Mouse (Mus musculus) stomach, postnatal 0 days (tissue): ENCODE results near the gene Nnat. TPM values are rescaled to one million over a fixed set of nuclear protein-coding genes. Genes with fewer than 3 reads are reported as not detected.
A peak's percentile ranks its signal among the peaks of the same experiment; 100 is the strongest.

Experiments
- ATAC-seq: fragments of 200-750 bp; cut with Nextera tagmentation; 2 replicates; pipeline ENCODE4 v1.8.0; 2017; ENCODE audit not compliant: low FRiP score, low TSS enrichment
- DNase-seq: peaks from one replicate; pipeline ENCODE4 v3.0.0-alpha.2; 2016; ENCODE audit warnings: low spot score
- H3K27ac ChIP-seq: fragments of 300-500 bp; sonication (generic); replicated peaks from 2 replicates; pipeline ENCODE4 v1.5.1; 2014; ENCODE audit warnings: mild to moderate bottlenecking, control low read depth
- H3K27me3 ChIP-seq: fragments of 300-500 bp; sonication (generic); 2 replicates; pipeline ENCODE4 v1.6.1; 2014; ENCODE audit warnings: low read length; ENCODE audit not compliant: control insufficient read depth, insufficient read depth
- H3K36me3 ChIP-seq: fragments of 300-500 bp; sonication (generic); 2 replicates; pipeline ENCODE4 v1.6.1; 2014; ENCODE audit warnings: low read length, mixed read lengths; ENCODE audit not compliant: control insufficient read depth, insufficient read depth
- H3K4me1 ChIP-seq: fragments of 300-500 bp; sonication (generic); replicated peaks from 2 replicates; pipeline ENCODE4 v1.6.1; 2014; ENCODE audit warnings: antibody characterized with exemption; ENCODE audit not compliant: control insufficient read depth, insufficient read depth
- H3K4me2 ChIP-seq: fragments of 300-500 bp; sonication (generic); replicated peaks from 2 replicates; pipeline ENCODE4 v1.6.1; 2014; ENCODE audit warnings: low read depth, mild to moderate bottlenecking, control low read depth, moderate library complexity
- H3K4me3 ChIP-seq: fragments of 300-500 bp; sonication (generic); 2 replicates; pipeline ENCODE4 v1.5.1; 2014; ENCODE audit warnings: low read depth, low read length, control low read depth
- H3K9ac ChIP-seq: fragments of 300-500 bp; sonication (generic); 2 replicates; pipeline ENCODE4 v1.6.1; 2014; ENCODE audit warnings: mild to moderate bottlenecking, low read length, control low read depth, mixed read lengths
- H3K9me3 ChIP-seq: fragments of 300-500 bp; sonication (generic); 2 replicates; pipeline ENCODE4 v1.6.1; 2016; ENCODE audit warnings: low read length; ENCODE audit not compliant: control insufficient read depth
- CTCF ChIP-seq: IDR thresholded peaks from 2 replicates; pipeline ENCODE4 v1.5.1; 2016; ENCODE audit warnings: antibody characterized with exemption, low read depth, mild to moderate bottlenecking, moderate library complexity
- EP300 ChIP-seq: optimal IDR thresholded peaks from 2 replicates; pipeline ENCODE3; 2016; ENCODE audit warnings: antibody characterized with exemption
- WGBS: fragments of 180-500 bp; shearing (Covaris S2); extraction: QIAGEN DNeasy Blood & Tissue Kit; methylation state at CpG from one replicate; pipeline ENCODE4 v1.1.7; 2014; 5-methylcytosine and 5-hydroxymethylcytosine counted together
- polyA plus RNA-seq: library from polyadenylated mRNA; unstranded; fragments of >200 nt; fragmentation: Nextera tagmentation; extraction: Ambion mirVana; gene quantifications from 2 replicates; pipeline ENCODE4 v1.2.1, GENCODE M21; 2015

The Nnat gene
- polyA plus RNA-seq, 1 experiment from 2014 or later: 150 TPM

DNA sequence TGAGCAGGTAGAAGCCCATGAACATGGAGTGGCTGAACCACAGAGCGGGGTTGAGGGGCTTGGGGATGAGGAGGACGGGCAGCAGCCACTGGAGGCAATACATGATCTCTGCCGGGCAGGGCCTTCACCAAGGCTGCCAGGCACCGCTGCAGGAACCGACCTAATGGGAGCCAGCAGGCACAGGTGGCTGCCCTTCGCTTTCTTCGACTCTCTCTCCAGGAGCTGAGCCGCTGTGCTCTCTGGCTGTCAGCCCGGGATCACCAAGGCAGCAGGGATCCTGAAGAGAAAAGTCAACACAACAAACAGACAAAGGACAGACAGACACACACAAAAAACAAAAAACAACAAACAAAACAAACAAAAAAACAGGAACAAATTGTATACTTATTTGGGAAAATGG is 1.8 kb upstream of the Nnat start:
- Histone ChIP-seq H3K27ac (no peak overlapping the region), H3K4me3 (no peak overlapping the region), H3K4me2 (no peak overlapping the region), H3K4me1 (no peaks in the 10 kb centered on the region), H3K9me3 (0 out of 2 replicates have a peak, but pooled peaks cover 7% of the 10 kb centered on the region), H3K9ac (no peak overlapping the region), H3K27me3 (no peaks in the 10 kb centered on the region), H3K36me3 (peaks cover 7% of the 10 kb centered on the region; the same call in 1 of the 2 replicates)
- ATAC-seq (no peak), DNase-seq (no peak)
- TF ChIP-seq EP300: no peak
- TF ChIP-seq CTCF: no peak
- 85% methylated on average over 9 of the region's 9 CpGs for WGBS

DNA sequence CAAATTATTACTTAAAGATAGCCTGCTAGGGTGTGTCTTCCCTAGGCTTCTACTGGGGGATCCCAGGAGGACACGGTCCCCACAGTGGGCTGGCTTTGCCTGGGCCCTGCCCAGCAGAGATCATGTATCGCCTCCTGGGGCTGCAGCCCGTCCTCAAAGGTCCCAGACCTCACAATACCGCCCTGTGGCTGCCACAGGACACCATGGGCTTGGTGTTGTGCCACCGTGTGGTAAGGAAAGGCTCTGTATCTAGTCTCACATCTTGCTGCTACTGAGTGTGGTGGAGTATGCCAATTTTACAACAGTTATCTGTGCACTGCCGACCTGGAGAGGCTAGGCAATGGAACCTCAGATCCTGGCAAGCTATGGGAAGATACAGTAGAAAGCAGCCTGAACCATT is 1.4 kb upstream of the Nnat start:
- Histone ChIP-seq H3K27me3 (no peaks in the 10 kb centered on the region), H3K9me3 (0 out of 2 replicates have a peak, but pooled peaks cover 7% of the 10 kb centered on the region), H3K9ac (no peak overlapping the region), H3K27ac (no peak overlapping the region), H3K4me2 (no peak overlapping the region), H3K36me3 (peaks cover 7% of the 10 kb centered on the region; the same call in 1 of the 2 replicates), H3K4me1 (no peaks in the 10 kb centered on the region), H3K4me3 (no peak overlapping the region)
- ATAC-seq: no peak
- WGBS: 70% methylated on average over 6 of the region's 6 CpGs
- TF ChIP-seq EP300: no peak
- TF ChIP-seq CTCF: peak; percentile 51
- no peak for DNase-seq

DNA sequence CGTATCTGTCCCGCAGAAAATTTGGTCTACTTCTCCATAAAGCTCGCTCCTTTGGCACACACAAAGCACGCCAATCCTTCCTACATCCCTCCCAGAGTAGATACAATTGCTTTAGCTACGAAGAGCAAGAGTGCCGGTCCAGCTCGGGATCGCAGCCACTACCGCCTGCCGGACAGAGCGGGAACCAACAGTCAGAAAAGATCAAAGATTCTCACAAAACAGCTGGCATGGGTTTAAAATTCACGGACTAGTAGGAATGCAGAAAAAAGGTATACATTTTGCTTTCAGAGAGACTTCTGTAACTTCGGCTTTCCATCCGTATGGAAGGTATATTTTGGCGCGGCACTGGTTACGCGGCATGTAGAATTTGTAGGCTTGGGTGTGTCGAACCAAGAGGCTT is 438 bp upstream of the Nnat start:
- H3K27ac ChIP-seq: no peak overlapping the region
- H3K27me3 ChIP-seq: no peaks in the 10 kb centered on the region
- 0 out of 2 replicates have a peak, but pooled peaks cover 7% of the 10 kb centered on the region for H3K9me3 ChIP-seq
- peaks cover 7% of the 10 kb centered on the region; the same call in 1 of the 2 replicates for H3K36me3 ChIP-seq
- no peak for DNase-seq
- H3K4me3 ChIP-seq: peak overlapping the region; percentile 39
- H3K9ac ChIP-seq: no peak overlapping the region
- no peak for ATAC-seq
- H3K4me1 ChIP-seq: no peaks in the 10 kb centered on the region; the same call in 1 of the 2 replicates
- 61% methylated on average over 19 of the region's 19 CpGs for WGBS
- H3K4me2 ChIP-seq: peak overlapping the region; percentile 66
- TF ChIP-seq EP300: no peak
- peak; percentile 49 for TF ChIP-seq CTCF

DNA sequence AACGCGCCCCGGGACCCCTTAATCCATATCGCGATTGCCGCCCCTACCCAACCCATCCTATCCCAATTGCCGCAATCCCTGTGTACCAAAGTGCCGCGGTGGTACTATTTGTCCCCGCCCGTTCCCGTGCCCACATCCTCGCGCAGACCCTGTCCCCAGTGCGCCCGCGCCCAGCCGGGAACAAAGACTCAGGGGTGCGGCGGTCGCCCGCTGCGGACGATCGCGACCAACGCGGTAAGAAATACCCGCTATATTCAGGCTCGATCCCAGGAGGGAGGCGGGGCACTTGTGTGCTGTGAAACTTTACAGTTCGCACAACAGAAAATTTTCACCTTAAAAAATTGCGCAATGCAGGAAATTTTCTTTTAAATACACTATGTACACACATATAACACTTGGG is 424 bp downstream of the Nnat start:
- H3K9ac ChIP-seq: peak overlapping the region; percentile 43
- peaks cover 7% of the 10 kb centered on the region; the same call in 1 of the 2 replicates for H3K36me3 ChIP-seq
- peak overlapping the region; percentile 66 for H3K4me2 ChIP-seq
- no peaks in the 10 kb centered on the region; the same call in none of the 2 replicates for H3K4me1 ChIP-seq
- peak overlapping the region; percentile 39 for H3K4me3 ChIP-seq
- ATAC-seq (no peak), DNase-seq (no peak)
- no peaks in the 10 kb centered on the region for H3K27me3 ChIP-seq
- H3K27ac ChIP-seq: no peak overlapping the region
- WGBS: 53% methylated on average over 33 of the region's 33 CpGs
- 0 out of 2 replicates have a peak, but pooled peaks cover 7% of the 10 kb centered on the region for H3K9me3 ChIP-seq
- TF ChIP-seq CTCF (no peak), EP300 (no peak)

DNA sequence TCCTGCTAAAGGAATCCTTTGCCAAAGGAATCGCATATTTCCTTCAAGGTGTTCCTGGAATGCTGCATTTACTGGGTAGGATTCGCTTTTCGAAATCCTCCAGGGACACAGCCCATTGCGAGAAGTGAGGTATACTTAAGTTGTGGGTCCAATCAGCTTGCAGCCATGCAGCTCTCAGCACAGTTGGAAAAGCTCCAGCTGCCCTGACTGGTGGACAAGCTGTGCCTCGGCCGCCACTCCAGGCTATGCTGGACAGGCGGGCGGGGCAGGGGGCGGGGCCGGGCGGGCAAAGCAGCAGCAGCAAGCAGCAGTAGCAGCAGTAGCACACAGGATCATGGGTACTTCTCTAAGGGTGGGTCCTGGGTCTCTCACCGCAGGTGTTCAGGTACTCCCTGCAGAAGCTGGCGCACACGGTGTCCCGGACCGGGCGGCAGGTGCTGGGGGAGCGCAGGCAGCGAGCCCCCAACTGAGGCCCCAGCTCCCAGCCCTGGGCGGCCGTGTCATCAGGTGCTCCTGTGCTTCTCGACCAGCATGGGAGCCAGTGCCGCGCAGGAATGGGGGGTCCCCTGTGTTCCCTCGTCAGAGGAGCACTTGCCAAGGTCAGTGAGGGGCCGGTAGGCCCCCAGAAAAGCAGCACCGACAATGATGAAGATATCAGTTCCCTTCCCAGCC is 1.4 kb downstream of the Nnat start:
- Histone ChIP-seq H3K36me3 (peaks cover 7% of the 10 kb centered on the region; the same call in 1 of the 2 replicates), H3K4me1 (no peaks in the 10 kb centered on the region; the same call in none of the 2 replicates), H3K27me3 (no peaks in the 10 kb centered on the region), H3K4me2 (peak overlapping the region; percentile 45), H3K27ac (no peak overlapping the region), H3K9ac (no peak overlapping the region), H3K9me3 (0 out of 2 replicates have a peak, but pooled peaks cover 7% of the 10 kb centered on the region), H3K4me3 (peak overlapping the region; percentile 27)
- DNase-seq: peak; percentile 89
- 42% methylated on average over 21 of the region's 27 CpGs for WGBS
- TF ChIP-seq EP300 (no peak), CTCF (no peak)
- peak; percentile 88 for ATAC-seq

DNA sequence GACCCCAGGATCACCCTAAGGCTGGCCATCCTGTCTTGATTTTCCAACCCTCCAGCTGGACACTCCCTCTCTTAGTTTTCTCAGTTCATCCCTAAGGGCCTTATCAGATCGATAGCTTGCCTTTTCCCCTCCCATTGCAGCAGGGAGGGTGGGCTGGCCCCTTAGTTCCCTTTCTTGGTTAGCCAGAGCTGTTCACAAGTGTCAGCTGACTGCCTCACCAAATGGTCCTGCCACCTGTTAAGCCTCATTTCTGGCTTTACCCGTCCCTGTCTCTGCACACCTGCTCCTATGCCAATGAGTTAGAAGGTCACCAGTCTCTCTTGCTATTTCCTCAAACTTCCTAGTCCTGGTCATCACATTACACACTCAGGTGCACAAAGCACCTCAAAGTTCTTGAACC is 3.2 kb downstream of the Nnat start:
- Histone ChIP-seq H3K9me3 (0 out of 2 replicates have a peak, but pooled peaks cover 7% of the 10 kb centered on the region), H3K9ac (no peak overlapping the region), H3K4me3 (no peak overlapping the region), H3K4me2 (no peak overlapping the region), H3K36me3 (peaks cover 5% of the 10 kb centered on the region; the same call in 1 of the 2 replicates), H3K27me3 (no peaks in the 10 kb centered on the region), H3K27ac (no peak overlapping the region), H3K4me1 (no peaks in the 10 kb centered on the region; the same call in none of the 2 replicates)
- TF ChIP-seq CTCF: no peak
- no peak for TF ChIP-seq EP300
- no peak for DNase-seq
- WGBS: 63% methylated on average over 2 of the region's 2 CpGs
- no peak for ATAC-seq
